Mouse (Mus musculus) bone marrow macrophage, adult 2 months (primary cell): ENCODE measurements around the gene Gucy2c.

ENCODE experiments used
- CTCF ChIP-seq: IDR thresholded peaks from 2 replicates; pipeline ENCODE4 v1.5.1; 2012; ENCODE audit warnings: low read depth, mild to moderate bottlenecking, low read length, moderate library complexity
- POLR2A ChIP-seq: IDR thresholded peaks from 2 replicates; pipeline ENCODE4 v1.6.1; 2012; ENCODE audit warnings: mild to moderate bottlenecking, low read depth, low read length, borderline replicate concordance

DNA sequence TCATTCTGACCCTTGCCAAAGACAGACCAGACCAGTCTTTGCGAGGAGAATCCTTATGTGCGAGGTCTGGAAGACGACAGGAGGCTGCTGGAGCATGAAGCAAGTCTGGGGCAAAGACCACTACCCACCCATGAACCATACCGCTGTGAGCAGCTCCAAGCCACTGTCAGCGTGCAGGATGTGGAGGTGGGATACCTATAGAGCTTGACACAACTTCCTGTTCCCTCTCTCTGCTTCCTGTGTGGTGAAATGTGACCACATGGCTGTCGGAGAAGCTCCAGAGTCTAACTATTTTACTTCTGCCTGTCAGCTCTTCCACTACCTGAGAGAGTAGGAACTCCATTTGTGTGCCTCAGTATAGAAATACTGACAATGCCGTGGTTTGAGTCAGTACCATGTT is 45.8 kb downstream of the Gucy2c start:
- TF ChIP-seq POLR2A: no peak
- TF ChIP-seq CTCF: no peak
